Comparison of ENCODE assay signal across 16 mouse cellular contexts in the genomic region with DNA sequence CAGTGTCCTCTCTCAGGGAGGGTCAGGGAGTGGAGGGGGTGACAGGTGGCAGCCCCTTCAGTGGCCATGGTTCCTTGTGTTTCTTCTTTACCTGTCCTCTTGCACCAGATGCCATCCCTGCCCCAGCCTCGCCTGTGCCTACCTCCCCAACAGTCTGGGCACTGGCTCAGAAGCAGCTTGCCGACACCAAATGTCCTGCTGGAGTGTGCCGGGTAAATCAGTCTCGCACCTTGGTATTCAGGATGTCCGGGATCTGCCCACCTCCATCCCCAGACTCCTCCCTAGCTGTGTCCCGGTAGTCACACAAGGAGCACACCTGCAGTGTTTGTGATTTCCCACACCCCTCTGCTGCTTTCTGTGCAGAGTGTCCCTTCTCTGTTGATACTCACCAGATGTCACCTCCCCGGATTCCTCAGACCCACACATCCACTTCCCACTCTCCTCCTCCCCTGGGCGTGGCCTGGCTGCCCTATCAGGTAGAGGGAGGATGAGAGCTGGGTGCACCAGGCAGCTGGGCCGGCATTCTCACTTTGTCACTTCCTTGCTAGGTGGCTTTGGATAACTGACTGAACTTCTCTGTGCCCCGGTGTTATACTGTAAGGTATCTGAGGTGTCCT. TPM values are rescaled to one million over a fixed set of nuclear protein-coding genes. Genes with fewer than 3 reads are reported as not detected.
DNase-seq lines count a peak whose midpoint lies in the region; ATAC-seq and TF ChIP-seq lines count a peak whose summit lies in the region.
"Had no signal": no experiment of that assay in that cellular context is flagged by ENCODE, and none has a peak within 500 bp of the region (broad histone marks: within the 10 kb centered on the region; RNA-seq: fewer than 3 reads in every experiment).

No protein-coding gene starts in this region.

- H3K9me3 ChIP-seq in liver, embryonic 12.5 days (replicated peaks), result no peaks in the 10 kb centered on the region
- no peaks in the 10 kb centered on the region for H3K9me3 ChIP-seq in stomach, postnatal 0 days (ENCODE audit: control insufficient read depth, low read length)
- H3K9me3 ChIP-seq: hindbrain, embryonic 15.5 days; neural tube, embryonic 15.5 days had no signal

- H3K27ac ChIP-seq in liver, adult 2 months (replicated peaks; ENCODE audit: insufficient read depth, low read depth, low read length), result no peak overlapping the region
- H3K27ac ChIP-seq in liver, embryonic 12.5 days, result no peak overlapping the region
- H3K27ac ChIP-seq in stomach, postnatal 0 days (replicated peaks), result no peak overlapping the region
- H3K27ac ChIP-seq: hindbrain, embryonic 15.5 days; kidney, postnatal 0 days; neural tube, embryonic 15.5 days had no signal

- H3K79me2 ChIP-seq in liver, adult 2 months (ENCODE audit: control insufficient read depth, insufficient read depth, low read length), result peaks cover 4% of the 10 kb centered on the region; the same call in 1 of the 2 replicates

- no peak for TF ChIP-seq EP300 in stomach, postnatal 0 days (optimal IDR thresholded peaks at IDR 0.05)

- peaks cover 10% of the 10 kb centered on the region; the same call in 1 of the 2 replicates for H3K4me1 ChIP-seq in liver, adult 2 months (ENCODE audit: control insufficient read depth, insufficient read depth, low read length)
- peaks cover 24% of the 10 kb centered on the region for H3K4me1 ChIP-seq in liver, embryonic 12.5 days
- no peaks in the 10 kb centered on the region for H3K4me1 ChIP-seq in stomach, postnatal 0 days (replicated peaks; ENCODE audit: control insufficient read depth, insufficient read depth)

- ATAC-seq in liver, embryonic 12.5 days, result no peak
- ATAC-seq in erythroblast, adult 5-6 weeks (replicated peaks; ENCODE audit: low FRiP score, poor library complexity, severe bottlenecking), result 0 out of 2 replicates have a peak, but pooled peaks have one; percentile 60
- ATAC-seq in stomach, postnatal 0 days (ENCODE audit: low FRiP score, low TSS enrichment), result peak; percentile 36
- ATAC-seq: Patski had no signal

- no peaks in the 10 kb centered on the region for H3K27me3 ChIP-seq in liver, adult 2 months (ENCODE audit: control insufficient read depth, insufficient read depth, low read length)
- H3K27me3 ChIP-seq in liver, embryonic 12.5 days (replicated peaks), result no peaks in the 10 kb centered on the region
- H3K27me3 ChIP-seq in stomach, postnatal 0 days (ENCODE audit: control insufficient read depth, insufficient read depth, low read length), result no peaks in the 10 kb centered on the region
- H3K27me3 ChIP-seq: CH12.LX; hindbrain, embryonic 15.5 days; neural tube, embryonic 15.5 days; Patski had no signal

- peaks cover 6% of the 10 kb centered on the region; the same call in 1 of the 2 replicates for H3K36me3 ChIP-seq in liver, adult 2 months (ENCODE audit: control insufficient read depth, insufficient read depth, low read length)
- H3K36me3 ChIP-seq in liver, embryonic 12.5 days, result peaks cover 81% of the 10 kb centered on the region
- H3K36me3 ChIP-seq in stomach, postnatal 0 days (ENCODE audit: control insufficient read depth, insufficient read depth, low read length), result peaks cover 19% of the 10 kb centered on the region

- H3K9ac ChIP-seq in liver, adult 2 months (ENCODE audit: low read depth, low read length), result 0 out of 2 replicates have a peak overlapping the region, but pooled peaks have one; percentile 4
- no peak overlapping the region for H3K9ac ChIP-seq in liver, embryonic 12.5 days
- no peak overlapping the region for H3K9ac ChIP-seq in stomach, postnatal 0 days (ENCODE audit: low read length)
- H3K9ac ChIP-seq: hindbrain, embryonic 15.5 days; neural tube, embryonic 15.5 days had no signal

- peak overlapping the region; percentile 38; the same call in 1 of the 2 replicates for H3K4me3 ChIP-seq in liver, adult 2 months (ENCODE audit: insufficient read depth, low read depth, low read length)
- H3K4me3 ChIP-seq in liver, embryonic 12.5 days, result no peak overlapping the region
- H3K4me3 ChIP-seq in stomach, postnatal 0 days (ENCODE audit: low read depth, low read length), result no peak overlapping the region
- H3K4me3 ChIP-seq: hindbrain, embryonic 15.5 days; neural tube, embryonic 15.5 days had no signal

- peak; percentile 54 for DNase-seq in liver, adult 2 months (ENCODE audit: extremely low read depth, low read depth, low spot score)
- peak; percentile 54 to 67 for DNase-seq in cerebellum, adult 18-20 months
- no peak for DNase-seq in stomach, postnatal 0 days (ENCODE audit: low spot score)
- no peak for DNase-seq in ovary, adult 18-20 months (ENCODE audit: low spot score)
- no peak for DNase-seq in spleen, postnatal 10 days (ENCODE audit: low spot score in 2 of 2)
- DNase-seq: adrenal gland, adult 2 months; left cerebral cortex, postnatal 4 days; lung, adult 2 months; thymus, adult 18-20 months had no signal

- TF ChIP-seq POLR2A in liver, adult 2 months (IDR thresholded peaks at IDR 0.05; ENCODE audit: extremely low read depth, insufficient read depth, low read length), result no peak

- no peak overlapping the region for H3K4me2 ChIP-seq in liver, embryonic 12.5 days
- no peak overlapping the region for H3K4me2 ChIP-seq in stomach, postnatal 0 days (replicated peaks; ENCODE audit: low read depth)
- H3K4me2 ChIP-seq: hindbrain, embryonic 15.5 days; neural tube, embryonic 15.5 days had no signal

- WGBS in liver, adult 2 months, result 38% methylated on average over 10 of the region's 10 CpGs
- 62% methylated on average over 10 of the region's 10 CpGs for WGBS in liver, embryonic 12.5 days (ENCODE audit: insufficient replicate concordance)
- WGBS in stomach, postnatal 0 days, result 44% methylated on average over 10 of the region's 10 CpGs

- no peak for TF ChIP-seq CTCF in liver, adult 2 months (IDR thresholded peaks at IDR 0.05; ENCODE audit: low read depth, low read length)
- no peak for TF ChIP-seq CTCF in stomach, postnatal 0 days (IDR thresholded peaks at IDR 0.05; ENCODE audit: low read depth)

RNA-seq across cellular contexts. Expression of a gene that starts 7.1 kb away (rescaled TPM):
- 19.5 and 26.2 TPM in 2 replicates for total RNA-seq in liver, adult 2 months (2014; rRNA removed)
- 29.8 and 30.5 TPM in 2 replicates for polyA plus RNA-seq in liver, adult 2 months (2012; rRNA removed)
- 20.2 and 20.3 TPM in 2 replicates for polyA plus RNA-seq in liver, embryonic 12.5 days (2016; fragmentation: Nextera tagmentation; extraction: Ambion mirVana)
- 6.1 and 12.5 TPM in 2 replicates for total RNA-seq in erythroblast, adult 5-6 weeks (2015; ENCODE audit: low replicate concordance)
- 15.9 and 30.5 TPM in 2 replicates for total RNA-seq in erythroblast, adult 5-6 weeks (2017; ENCODE audit: low replicate concordance)
- 13.9 and 14.5 TPM in 2 replicates for polyA plus RNA-seq in stomach, postnatal 0 days (2015; fragmentation: Nextera tagmentation; extraction: Ambion mirVana)

RNA-seq across cellular contexts. Expression of a gene that starts 35.9 kb away (rescaled TPM):
- total RNA-seq in liver, adult 2 months (2014; rRNA removed), result 8.5 and 9.3 TPM in 2 replicates
- 9.3 and 9.9 TPM in 2 replicates for polyA plus RNA-seq in liver, adult 2 months (2012; rRNA removed)
- polyA plus RNA-seq in liver, embryonic 12.5 days (2016; fragmentation: Nextera tagmentation; extraction: Ambion mirVana), result 8.6 and 8.7 TPM in 2 replicates
- total RNA-seq in erythroblast, adult 5-6 weeks (2015; ENCODE audit: low replicate concordance), result 6.7 and 9.8 TPM in 2 replicates
- 2.8 and 4.0 TPM in 2 replicates for total RNA-seq in erythroblast, adult 5-6 weeks (2017; ENCODE audit: low replicate concordance)
- 6.1 and 6.2 TPM in 2 replicates for polyA plus RNA-seq in stomach, postnatal 0 days (2015; fragmentation: Nextera tagmentation; extraction: Ambion mirVana)

Comparison
In these comparisons a context has a peak if more than half of its experiments do, and no peak if none do; other contexts are left out.
1. DNase-seq: peak in liver, adult 2 months (single experiment) and cerebellum, adult 18-20 months (2 of 2); none in stomach, postnatal 0 days (single experiment), ovary, adult 18-20 months (single experiment) and spleen, postnatal 10 days (0 of 2).